Mouse (Mus musculus) layer of hippocampus, adult 11-12 months (tissue): ENCODE measurements around the gene Zcchc3.
"Not testable (repeated sequence)": the region's sequence is repeated elsewhere in the genome, so short reads cannot be mapped to it uniquely, and the experiment has no call there.

Source experiments
- DNase-seq: peaks from one replicate; pipeline ENCODE4 v3.0.0; 2022; ENCODE audit warnings: low spot score

Zcchc3 gene

DNA sequence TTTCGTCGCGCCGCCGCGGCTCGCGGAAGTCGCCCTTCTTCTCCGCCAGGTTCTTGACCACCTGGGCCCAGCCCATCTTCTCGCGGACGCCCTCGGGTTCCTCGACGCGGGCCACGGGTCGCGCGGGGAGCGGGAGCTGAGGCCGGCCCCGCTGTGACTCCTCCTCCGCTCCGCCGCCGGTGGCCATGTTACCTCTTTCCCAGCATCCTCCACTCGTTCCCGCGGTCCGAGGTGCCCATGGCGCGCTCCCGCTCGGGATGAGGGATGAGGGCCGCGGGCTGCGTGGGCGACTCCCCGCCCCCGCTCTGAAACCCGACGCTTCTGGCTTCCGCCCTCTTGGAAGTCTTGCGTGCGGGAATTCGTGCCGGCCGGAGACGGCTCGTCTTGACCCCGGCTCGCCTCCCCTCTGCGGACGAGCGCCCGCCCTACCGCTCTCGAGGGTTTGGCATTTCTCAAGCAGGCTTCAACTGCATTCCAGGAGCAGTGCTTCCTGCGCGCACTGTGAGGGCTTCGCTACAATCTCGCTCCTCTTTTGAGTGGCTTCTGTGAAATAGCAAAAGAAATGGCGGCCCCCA is at the start of gene Zcchc3:
TSS of gene Zcchc3 (minus strand) at position 437 of the 575 bp plus-strand sequence.
- DNase-seq, result peak; percentile 88

DNA sequence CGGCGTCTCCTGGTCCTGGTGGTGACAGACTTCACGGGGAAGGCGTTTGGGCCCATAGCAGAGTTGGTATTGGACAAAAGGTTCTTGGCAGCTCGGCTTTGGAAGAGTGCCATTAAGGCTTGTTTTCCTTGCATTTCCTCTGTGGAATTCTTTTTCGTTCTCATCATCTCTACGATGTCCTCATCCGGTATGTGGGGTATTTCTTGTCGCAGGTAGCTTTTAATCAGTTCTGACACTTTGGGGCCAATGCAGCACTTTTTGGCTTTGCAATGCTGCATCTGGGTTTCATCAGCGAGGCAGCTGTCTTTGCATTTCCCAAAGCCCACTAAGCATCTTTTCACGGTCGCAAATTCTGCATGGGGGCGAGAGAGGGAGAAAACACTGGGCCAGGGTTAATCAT is 44.4 kb upstream of the Zcchc3 start:
- no peak for DNase-seq

DNA sequence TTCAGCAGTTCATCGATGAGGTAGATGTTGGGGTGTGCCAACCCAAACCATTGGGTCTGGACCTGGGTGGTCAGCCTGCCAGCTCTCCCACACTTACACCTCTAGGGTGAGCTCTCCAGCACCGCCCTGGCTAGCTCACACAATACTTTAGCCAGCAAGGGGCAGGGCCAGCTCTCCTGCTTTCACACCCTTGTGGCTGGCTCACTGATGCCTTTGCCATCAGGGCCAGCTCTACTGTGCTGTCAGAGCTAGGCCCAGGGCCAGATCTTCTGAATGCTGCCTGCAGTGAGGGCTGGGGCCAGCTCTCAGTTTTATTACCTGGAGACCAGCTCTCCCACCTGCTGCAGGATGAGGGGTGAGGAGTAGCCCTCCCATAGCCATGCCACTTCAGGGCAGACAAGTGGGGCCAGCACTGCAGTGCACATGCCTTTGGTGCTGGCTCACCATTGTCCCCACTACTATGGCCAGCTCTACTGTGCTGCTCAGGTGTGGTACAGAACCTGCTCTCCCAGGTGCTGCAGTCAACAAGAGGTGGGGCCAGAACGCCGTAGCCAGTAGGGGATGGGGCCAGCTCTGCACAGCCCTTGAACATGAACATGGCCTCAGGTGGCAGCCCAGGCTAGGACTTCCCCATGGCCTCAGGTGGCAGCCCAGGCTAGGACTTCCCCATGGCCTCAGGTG is 37.4 kb upstream of the Zcchc3 start:
- DNase-seq, result no peak

DNA sequence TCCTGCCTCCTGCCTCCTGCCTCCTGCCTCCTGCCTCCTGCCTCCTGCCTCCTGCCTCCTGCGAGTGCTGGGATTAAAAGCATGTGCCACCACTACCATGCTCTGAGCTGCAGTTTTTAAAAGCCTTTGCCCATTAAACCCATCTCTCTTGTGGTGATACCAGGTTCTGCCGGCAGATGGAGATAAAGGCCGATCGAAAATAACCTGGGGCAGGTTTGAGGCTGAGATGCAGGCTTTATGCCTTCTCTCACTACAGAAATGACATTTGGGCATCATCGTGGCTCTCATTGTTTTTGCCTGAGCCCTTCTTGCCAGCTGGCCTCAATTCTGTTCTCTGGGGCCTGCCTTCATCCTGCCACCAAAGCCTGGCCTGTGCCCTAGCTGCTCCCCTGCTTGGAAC is 35.4 kb upstream of the Zcchc3 start:
- DNase-seq, result peak; percentile 73

DNA sequence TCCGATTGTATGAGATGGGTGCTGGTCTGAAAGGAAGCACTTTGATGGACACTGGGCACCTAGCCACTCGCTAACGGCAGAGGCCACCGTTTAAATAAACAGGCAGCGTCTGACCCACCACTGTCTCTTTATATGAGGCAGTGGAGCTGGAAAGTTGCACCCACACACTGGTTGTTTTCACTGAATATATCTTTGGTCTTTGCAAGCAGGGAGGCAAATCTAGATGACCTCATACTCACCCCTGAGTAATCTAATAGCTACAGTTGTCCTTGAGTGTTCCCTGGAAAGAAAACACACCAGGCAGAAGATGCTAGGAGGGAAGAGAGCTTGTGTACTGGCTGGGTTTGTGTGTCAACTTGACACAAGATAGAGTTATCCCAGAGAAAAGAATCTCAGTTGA is 32.6 kb upstream of the Zcchc3 start:
- DNase-seq, result no peak

DNA sequence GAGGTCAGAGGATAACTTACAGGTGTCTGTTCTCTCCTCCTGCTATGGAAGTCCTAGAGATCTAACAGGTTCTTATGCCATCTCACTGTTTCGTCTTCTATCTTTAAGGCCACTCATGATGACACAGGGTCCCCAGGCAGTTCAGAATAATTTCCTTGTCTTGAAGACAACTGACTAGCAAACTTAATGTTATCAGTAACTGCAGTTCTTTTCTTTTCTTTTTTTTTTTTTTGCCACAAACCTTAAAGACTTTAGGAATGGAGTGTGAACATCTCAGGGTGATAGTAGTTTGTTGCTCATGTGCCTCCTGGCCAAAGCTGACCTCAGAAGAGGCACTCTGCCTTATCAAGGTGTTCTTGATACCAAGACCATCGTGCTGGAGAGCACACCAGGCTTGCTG is 31.8 kb upstream of the Zcchc3 start:
- no peak for DNase-seq

DNA sequence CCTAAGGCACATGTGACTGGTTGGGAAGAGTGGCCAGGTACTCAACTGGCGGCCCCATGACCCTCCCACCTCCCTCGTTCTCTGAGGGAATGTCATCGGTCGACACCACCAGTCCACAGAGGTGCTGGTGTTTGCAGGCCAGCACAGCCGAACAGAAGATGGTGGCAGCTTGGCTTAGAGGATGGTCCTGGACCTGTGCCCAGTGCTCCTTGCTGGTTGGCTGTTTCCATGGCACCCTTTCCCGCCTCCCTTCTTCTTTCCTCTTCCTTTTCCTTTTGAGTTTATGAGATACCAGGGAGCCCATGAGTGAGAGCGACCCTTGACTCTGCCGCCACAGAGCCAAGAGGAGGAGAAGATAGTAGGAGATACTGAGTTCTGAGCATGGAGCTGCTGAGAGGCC is 28.5 kb upstream of the Zcchc3 start:
- DNase-seq, result peak; percentile 47

DNA sequence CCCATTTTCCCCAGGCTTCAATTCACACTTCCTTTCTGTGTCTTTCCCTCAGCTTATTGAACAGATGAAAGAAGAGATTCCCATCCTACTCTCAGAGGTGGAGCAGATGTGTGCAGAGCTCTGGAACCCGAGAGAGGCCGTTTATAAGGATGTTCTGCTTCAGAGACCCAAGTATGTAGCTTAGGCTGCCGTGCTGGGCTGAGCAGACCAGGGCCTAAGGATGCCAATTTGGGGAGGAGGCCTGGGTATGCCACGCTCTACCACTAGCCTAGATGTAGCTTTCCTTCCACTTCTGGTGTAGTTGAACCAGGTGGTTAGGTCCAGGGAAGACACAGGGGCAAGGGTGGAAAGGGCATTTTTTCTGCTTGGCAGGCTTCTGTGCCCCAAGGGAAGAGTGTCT is 27.5 kb upstream of the Zcchc3 start:
- DNase-seq, result no peak

DNA sequence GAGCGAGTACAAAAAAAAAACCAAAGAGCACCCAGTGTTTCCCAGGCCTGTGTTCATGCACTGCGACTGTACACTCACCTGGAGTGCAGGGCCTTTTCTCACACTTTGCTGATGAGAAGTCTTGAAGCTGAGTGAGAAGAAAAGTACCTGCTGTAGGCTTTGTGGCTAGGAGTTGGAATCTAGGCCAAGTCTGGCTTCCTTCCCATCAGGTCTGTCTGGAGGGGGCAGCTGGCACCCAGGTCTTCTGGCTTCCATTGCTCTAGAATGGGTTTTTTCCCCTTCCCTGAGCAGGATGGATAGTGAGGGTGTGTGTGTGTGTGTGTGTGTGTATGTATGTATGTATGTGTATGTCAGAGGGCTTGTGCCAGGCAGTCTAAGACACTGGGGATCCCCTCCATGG is 25.0 kb upstream of the Zcchc3 start:
- no peak for DNase-seq

DNA sequence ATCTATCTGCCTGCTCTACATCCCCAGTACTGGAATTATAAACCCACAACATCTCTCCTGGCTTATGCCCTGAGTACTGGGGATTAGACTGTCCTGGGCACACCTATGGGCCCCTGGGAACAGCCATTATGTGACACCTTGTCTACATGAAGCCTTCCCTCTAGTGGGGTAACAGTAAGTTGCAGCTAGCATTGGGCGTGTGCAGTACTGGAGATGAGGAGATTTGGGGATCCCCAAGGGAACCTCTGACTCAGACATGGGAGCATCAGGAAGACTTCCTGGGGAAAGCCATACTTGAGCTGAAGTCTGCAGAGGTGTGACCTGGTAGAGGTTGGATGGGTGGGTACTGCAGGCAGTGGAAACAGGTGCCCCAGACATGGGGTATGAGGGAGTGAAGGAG is 24.1 kb upstream of the Zcchc3 start:
- DNase-seq, result no peak

DNA sequence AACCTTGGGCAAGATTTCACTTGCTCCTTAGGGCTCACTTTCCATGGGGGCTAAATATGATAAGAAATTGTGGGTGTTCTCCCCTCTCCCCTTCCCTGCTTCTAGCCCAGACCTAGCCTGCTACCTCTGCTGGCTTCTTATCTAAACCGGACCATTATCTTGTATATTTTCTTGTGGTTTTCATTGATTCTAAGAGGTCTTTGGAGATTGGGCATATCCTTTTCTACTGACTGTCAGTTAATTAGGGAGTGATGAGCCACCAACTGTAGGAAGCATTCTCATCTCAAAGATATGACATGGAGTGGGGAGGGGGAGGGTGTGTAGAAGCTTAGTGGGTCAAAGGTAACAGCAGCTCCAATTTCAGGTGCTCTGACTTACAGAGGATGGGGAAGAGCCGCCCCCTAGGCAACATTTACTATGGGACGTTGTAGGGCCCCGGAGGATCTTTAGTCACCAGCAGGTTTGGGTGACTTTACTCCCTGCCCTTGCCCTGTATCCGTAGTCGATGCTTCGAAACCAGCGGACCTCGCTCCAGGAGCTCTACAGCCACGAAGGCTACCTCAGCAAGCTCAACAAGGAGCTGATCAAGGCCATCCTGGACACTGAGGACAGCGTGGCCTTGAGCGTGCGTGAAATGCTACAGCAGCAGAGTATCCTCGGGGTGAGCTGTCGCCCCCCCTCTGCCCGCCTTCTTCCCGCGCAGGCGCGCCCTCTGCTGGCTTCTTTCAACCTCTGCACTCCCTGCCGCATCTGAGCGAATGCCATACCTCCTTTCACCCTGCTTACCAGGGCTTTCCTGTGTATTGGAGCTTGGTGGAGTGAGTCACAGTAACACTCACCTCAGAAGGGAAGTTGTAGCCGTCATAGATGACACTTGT is 22.4 kb upstream of the Zcchc3 start:
- DNase-seq, result peak; percentile 82

DNA sequence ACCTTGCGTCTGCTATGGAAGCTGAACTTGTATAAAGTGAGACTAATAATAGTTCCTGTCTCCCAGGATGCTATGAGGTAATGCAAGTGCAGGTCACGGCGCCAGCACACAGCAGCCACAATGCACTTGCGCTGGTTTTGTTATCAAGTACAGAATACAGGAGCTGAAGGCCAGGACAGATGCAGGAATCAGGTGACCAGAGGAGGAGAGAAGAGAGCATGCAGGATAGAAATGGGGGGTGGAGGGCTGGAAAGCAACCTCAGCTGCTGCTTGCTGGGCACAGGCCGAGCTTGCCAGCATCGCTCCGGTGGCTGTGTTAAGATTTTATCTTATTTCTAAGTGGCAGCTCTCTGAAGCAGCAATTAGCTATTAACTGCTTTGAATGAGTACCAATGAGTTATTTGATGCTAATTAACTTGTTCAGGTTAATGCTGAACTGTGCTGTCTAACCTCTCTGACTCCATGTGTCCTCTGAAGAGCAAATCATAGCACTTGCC is 21.6 kb upstream of the Zcchc3 start:
- no peak for DNase-seq

DNA sequence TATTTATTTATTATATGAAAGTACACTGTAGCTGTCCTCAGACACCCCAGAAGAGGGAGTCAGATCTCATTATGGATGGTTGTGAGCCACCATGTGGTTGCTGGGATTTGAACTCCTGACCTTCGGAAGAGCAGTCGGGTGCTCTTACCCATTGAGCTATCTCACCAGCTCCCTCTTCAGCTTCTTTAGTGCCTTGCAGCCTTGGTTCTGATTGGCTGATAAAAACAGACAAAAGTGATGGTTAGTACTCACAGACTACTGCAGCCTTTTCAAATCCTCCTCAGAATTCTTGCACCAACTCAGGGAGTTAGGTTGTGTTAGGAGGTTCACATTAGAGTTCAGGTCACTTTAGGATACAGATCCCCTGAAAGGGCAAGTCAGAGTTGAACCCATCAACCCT is 13.7 kb upstream of the Zcchc3 start:
- not testable (repeated sequence) for DNase-seq

DNA sequence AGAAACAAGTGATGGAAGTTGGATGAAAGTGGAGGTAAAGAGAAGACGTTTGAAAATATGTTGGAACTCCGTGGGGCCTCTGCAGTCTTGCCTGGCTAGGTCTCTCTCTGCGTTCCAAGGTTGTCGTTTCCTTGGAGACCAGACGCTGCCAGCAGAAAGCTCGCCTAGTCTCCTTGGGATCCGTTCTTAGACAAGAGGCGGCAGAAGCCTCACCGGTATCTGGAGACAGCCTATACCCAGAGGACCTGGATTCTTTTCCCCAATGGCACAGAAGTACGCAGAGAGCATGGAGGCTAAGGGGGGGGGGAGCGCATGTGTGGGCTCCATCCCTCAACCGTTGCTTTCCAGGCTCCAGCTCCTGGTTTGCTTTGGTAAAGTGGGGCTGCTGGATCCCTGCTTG is 12.7 kb upstream of the Zcchc3 start:
- no peak for DNase-seq

DNA sequence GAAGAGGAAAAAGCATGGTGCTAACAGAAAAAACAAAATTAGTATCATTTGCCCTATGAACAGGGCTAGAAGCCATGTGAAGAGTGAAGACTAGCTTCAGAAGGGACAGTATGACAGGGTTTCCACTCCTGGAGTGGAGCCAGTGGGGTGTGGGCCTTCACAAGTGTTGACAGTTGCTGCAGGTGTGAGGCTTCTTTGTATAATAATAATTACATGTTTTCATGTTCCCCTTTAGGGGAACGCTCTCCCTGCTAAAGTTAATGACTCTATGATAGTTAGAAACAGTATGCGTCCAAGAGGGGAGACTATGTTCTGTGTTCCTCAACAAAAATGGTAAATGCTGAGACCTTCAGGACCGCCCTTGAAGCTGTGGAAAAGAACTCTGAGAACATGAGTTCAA is 959 bp upstream of the Zcchc3 start:
- DNase-seq, result no peak

DNA sequence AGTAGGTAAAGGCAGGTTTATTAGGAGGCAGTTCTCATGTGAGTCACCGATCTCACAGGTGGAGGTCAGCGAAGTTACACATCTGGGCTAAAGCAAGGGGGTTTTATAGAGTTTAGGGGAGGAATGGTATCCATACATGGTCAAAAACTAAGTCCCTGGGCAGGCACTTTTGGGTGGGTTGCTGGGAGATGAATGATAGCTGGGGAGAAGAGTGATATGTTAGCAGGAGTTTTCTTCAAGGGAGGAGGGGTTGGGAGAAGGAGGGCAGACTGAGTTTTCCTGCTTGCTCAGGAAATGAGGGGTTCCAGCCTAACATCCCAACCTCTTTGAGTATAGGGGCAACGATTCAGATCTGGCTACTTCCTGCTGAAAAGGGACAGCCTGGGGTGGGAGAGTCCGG is 460 bp upstream of the Zcchc3 start, which contains the start of gene 6820408C15Rik:
TSS of gene 6820408C15Rik (plus strand) at position 301 of the 400 bp plus-strand sequence.
- DNase-seq, result no peak

DNA sequence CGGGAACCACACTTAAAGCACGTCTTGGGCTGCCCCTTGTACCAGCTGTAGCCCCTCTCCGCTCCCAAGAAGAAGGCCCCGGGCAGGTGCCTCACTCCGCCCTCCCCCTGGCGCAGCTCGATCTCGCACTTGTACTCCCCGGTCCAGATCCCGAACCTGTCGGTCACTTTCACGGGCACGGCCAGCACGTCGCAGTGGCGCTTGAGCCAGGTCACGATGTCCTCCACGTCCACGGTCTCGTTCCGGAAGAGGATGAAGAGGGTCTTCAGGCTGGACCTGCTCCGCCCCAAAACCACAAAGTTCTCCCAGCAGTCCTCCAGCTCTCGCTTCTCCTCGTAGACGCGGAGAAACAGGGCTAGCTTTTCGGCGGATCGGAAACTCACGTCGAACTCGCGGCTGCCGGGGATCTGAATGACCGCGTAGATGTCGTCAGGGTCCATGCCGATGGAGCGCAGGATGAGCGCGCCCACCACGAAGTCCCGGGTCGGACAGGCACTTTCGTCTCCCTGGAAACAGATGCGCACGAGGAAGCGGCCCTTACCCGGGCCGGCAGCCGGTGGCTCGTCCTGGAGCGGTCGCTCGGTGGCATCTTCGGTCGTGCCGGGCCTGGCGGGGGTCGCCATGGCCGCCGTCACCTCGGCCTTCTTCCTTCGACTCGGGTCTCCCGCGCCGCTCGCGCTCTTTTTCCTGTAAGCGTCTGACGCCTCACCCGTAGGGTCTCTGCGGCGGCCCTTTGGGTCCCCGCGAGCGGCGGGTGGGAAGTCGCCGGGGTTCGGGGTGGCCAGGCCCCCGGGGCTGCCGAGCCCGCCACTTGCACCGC is 852 bp downstream of the Zcchc3 start:
- no peak for DNase-seq

DNA sequence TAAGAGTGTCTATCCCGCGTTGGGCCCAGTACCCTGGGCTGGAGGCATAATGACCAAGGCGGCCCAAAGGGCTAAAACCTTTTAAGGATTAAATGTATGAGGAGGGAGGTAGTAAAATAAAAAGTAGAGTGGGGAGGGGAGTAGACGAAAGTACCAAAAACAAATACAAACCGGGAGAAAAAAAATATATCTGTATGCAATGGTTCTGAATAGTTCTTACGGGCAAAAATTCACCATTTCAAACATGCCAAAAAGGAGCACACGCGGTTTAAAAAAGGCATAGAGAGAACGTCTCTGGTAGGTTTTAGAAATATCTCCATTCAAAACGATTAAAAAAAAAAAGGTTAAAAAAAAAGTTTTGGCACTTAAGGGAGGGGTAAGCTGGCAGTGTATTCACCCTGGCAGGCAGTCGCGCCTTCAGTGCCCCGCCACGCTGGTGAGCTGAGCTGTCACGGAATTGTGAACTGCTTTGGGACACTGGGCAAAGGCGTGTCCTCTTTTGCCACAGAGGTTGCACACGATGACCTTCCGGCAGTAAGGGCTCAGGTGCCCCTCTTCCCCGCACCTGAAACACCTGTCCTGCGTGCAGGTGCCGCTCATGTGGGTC is 1.6 kb downstream of the Zcchc3 start:
- no peak for DNase-seq

DNA sequence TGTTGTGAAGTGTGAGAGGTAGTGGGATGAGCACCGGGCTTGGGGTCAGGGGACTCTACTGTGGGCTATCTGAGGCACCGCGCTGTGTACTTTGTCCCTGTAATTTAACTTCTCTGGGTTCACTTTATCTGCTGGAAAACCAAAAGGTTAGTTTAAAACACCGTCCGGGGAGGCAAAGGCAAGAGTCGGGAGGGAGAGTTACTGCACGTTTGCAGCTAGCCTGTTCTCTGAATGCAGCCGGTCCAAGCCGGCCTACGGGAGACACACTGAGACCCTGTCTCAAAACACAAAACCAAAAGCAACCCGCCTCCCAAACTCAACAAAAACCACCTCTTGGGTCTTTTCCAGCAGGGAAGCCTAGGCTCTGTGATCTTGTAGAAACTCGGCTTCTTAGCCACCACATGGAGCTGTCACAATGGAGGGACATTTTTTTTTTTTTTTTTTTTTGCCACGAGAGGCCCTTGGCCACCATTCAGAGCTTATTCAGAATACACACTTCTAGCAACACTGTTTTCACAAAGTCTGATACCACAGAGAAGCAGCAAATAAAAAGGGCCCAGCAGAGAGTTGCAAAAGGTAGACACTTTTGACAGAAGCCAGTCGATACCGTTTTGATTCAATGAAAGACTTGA is 2.2 kb downstream of the Zcchc3 start:
- no peak for DNase-seq

DNA sequence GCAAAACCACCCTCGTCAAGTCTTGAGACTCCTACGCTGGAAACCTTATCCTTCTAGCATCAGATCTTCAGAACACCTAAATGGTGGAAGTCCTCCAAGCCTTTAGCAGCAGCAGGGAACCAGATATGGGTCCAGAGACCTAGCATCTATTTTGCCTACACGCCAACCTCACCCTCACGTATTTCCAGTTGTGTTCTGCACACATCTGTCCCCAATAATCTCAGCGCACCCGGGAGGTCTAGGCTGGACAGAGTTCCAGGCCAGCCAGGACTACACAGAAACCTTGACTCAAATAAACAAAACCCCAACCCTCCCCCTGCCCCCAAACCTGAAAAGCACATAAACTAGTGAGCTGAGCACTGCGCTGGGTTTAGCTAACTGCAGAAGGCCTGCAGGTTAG is 3.4 kb downstream of the Zcchc3 start:
- no peak for DNase-seq

DNA sequence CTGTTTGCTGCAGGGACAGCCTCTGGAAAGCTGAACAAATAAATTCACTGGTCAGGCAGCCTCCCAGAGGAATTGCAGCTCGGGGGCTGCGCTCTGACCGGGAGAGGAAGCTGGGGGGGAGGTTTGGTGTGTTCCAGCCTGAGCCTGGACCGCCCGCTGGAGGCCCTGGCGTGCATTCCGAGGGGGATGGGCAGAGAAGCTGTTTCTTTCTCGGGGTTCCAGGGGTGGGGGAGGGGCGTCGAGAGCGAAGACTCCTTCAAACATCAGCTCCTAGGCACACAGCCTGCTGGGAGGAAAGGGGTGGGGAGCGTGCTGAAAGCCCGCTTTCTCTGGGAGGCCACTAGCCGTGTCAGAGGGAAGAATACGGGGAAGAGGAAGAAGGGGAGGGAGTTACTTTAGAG is 3.9 kb downstream of the Zcchc3 start:
- DNase-seq, result peak; percentile 72
